Mouse (Mus musculus) spleen, adult 2 months (tissue): ENCODE data around the gene Cdc42ep5. TPM values are rescaled to one million over a fixed set of nuclear protein-coding genes. Genes with fewer than 3 reads are reported as not detected.
A peak's percentile ranks its signal among the peaks of the same experiment; 100 is the strongest.

Source experiments
- DNase-seq, 2 experiments: peaks; one replicate each; pipeline versions ENCODE4 v3.0.0 to v3.0.0-alpha.2; 2012 to 2021; ENCODE audit warnings: low spot score in 2 of 2, low read depth in 1 of 2
- H3K27ac ChIP-seq: fragments of 200-500 bp; 2 replicates; pipeline ENCODE4 v1.5.1; 2012; ENCODE audit warnings: low read length, inconsistent platforms; ENCODE audit not compliant: insufficient read depth
- H3K27me3 ChIP-seq: fragments of 200-500 bp; 2 replicates; pipeline ENCODE4 v1.6.1; 2012; ENCODE audit warnings: mild to moderate bottlenecking, moderate library complexity, low read length, inconsistent platforms; ENCODE audit not compliant: control insufficient read depth, insufficient read depth
- H3K36me3 ChIP-seq: fragments of 200-500 bp; 2 replicates; pipeline ENCODE4 v1.6.1; 2012; ENCODE audit warnings: mild to moderate bottlenecking, low read length, inconsistent platforms; ENCODE audit not compliant: control insufficient read depth, insufficient read depth
- H3K4me1 ChIP-seq: fragments of 200-500 bp; 2 replicates; pipeline ENCODE4 v1.6.1; 2011; ENCODE audit warnings: inconsistent platforms; ENCODE audit not compliant: control insufficient read depth, insufficient read depth, insufficient read length
- H3K4me3 ChIP-seq: fragments of 200-500 bp; 2 replicates; pipeline ENCODE4 v1.5.1; 2011; ENCODE audit warnings: mild to moderate bottlenecking, inconsistent platforms; ENCODE audit not compliant: insufficient read depth, insufficient read length; ENCODE audit errors: extremely low read depth
- CTCF ChIP-seq: fragments of 200-500 bp; IDR thresholded peaks from 2 replicates; pipeline ENCODE4 v1.5.1; 2011; ENCODE audit warnings: mild to moderate bottlenecking, inconsistent platforms; ENCODE audit not compliant: insufficient read depth, insufficient read length, insufficient replicate concordance; ENCODE audit errors: extremely low read depth
- POLR2A ChIP-seq: fragments of 200-500 bp; IDR thresholded peaks from 2 replicates; pipeline ENCODE4 v1.6.1; 2011; ENCODE audit warnings: low read depth, low read length, inconsistent platforms
- WGBS: fragments of 180-500 bp; shearing (Covaris S2); methylation state at CpG from one replicate; pipeline ENCODE4 v1.1.7; 2018; 5-methylcytosine and 5-hydroxymethylcytosine counted together
- polyA plus RNA-seq: library from polyadenylated mRNA; depleted of rRNA; stranded (reverse); fragments of >200 nt; gene quantifications from 2 replicates; pipeline ENCODE4 v1.2.3, GENCODE M21; 2012; rRNA removed

Gene Cdc42ep5
- polyA plus RNA-seq, 1 experiment, result 13.2 TPM

- no peak for DNase-seq
- TF ChIP-seq POLR2A, result no peak
- TF ChIP-seq CTCF, result no peak
- WGBS, result 41% methylated on average over 19 of the region's 19 CpGs
- Histone ChIP-seq H3K4me3 (no peak overlapping the region), H3K4me1 (no peaks in the 10 kb centered on the region; the same call in none of the 2 replicates), H3K27me3 (peaks cover 10% of the 10 kb centered on the region), H3K27ac (no peak overlapping the region), H3K36me3 (no peaks in the 10 kb centered on the region)
Observed at GRCm38 (mm10) chr7:4119976-4120921, 44.4 kb downstream of the Cdc42ep5 start.

GRCm38 (mm10) chr7:4119344-4119902 is 45.2 kb downstream of the Cdc42ep5 start, which contains the start of gene Ttyh1:
Ttyh1 (plus strand) TSS chr7:4119408.
- no peak within 1 kb of the TSS for H3K4me3 ChIP-seq

GRCm38 (mm10) chr7:4117050-4117814 is 47.4 kb downstream of the Cdc42ep5 start:
- WGBS, result 65% methylated on average over 8 of the region's 8 CpGs
- no peak for DNase-seq
- Histone ChIP-seq H3K27me3 (peaks cover 10% of the 10 kb centered on the region), H3K27ac (no peak overlapping the region), H3K4me1 (no peaks in the 10 kb centered on the region; the same call in 1 of the 2 replicates), H3K36me3 (no peaks in the 10 kb centered on the region), H3K4me3 (no peak overlapping the region)
- TF ChIP-seq POLR2A (no peak), CTCF (no peak)

More at GRCm38 (mm10) chr7:4119344-4119902, 45.2 kb downstream of the Cdc42ep5 start, which contains the start of gene Ttyh1:
- no peak for DNase-seq
- Histone ChIP-seq H3K27ac (no peak within 1 kb of the TSS), H3K36me3 (no peaks in the 10 kb centered on the region), H3K4me1 (no peaks in the 10 kb centered on the region; the same call in 1 of the 2 replicates), H3K27me3 (peaks cover 10% of the 10 kb centered on the region)
- 5% methylated on average over 24 of the region's 37 CpGs for WGBS
- TF ChIP-seq CTCF (peak; percentile 75), POLR2A (no peak)

DNA sequence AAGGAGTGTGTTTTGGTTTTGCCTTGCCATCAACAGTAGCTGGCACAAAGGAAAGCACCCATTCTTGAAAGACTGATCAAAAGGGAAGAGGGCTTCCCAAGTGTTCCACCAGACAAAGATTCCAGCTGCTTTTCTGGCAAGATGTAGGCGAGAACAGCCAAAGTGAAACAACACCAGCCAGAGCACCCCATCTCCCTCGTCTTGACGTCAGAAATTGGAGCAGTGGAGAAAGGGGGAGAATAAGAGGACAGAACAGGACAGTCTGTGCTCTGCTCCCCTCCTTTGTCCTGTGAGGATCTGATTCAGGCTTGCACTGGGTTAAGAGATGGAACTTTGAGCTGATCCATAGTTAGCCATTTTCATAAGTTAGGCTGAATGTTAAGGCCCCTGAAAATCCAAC is 52.9 kb downstream of the Cdc42ep5 start:
- Histone ChIP-seq H3K4me1 (no peaks in the 10 kb centered on the region), H3K36me3 (no peaks in the 10 kb centered on the region), H3K27me3 (no peaks in the 10 kb centered on the region), H3K27ac (no peak overlapping the region), H3K4me3 (no peak overlapping the region)
- no peak for TF ChIP-seq POLR2A
- TF ChIP-seq CTCF, result no peak
- DNase-seq, result no peak
- 72% methylated on average over 3 of the region's 3 CpGs for WGBS

DNA sequence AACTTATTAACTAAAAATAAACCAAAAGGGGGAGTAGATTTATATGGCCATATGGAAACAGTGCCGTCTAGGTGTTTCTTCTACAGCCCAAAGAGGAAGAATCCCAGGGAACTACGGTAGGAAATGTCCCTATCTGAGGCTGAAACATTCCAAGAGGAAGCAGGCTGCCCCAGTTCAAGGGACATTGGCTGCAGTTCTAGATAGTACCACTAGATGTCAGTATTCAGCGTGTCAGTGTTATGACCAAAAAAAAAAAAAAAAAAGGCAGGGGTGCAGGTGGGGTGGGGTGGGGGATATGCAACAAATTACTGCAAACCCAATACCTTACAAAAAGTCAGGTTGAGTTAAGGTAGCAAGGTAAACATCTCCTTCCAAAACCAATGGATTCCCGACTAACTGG is 61.2 kb downstream of the Cdc42ep5 start:
- TF ChIP-seq POLR2A (no peak), CTCF (peak; percentile 35; the same call in 1 of the 2 replicates)
- no peak overlapping the region for H3K27ac ChIP-seq
- no peak for DNase-seq
- H3K36me3 ChIP-seq, result no peaks in the 10 kb centered on the region
- H3K27me3 ChIP-seq, result no peaks in the 10 kb centered on the region
- no peak overlapping the region for H3K4me3 ChIP-seq
- no peaks in the 10 kb centered on the region for H3K4me1 ChIP-seq
- WGBS, result 17% methylated on average over 4 of the region's 4 CpGs

Other genes with a start within 250 kb of the Cdc42ep5 start
- gene Lilra6, start 249.4 kb downstream of the Cdc42ep5 start, polyA plus RNA-seq, result 7.3 and 9.0 TPM in 2 replicates
- 26.3 and 34.1 TPM in 2 replicates for gene Lair1, start 101.7 kb downstream of the Cdc42ep5 start, polyA plus RNA-seq
- gene Ttyh1, start 45.5 kb downstream of the Cdc42ep5 start, polyA plus RNA-seq, result 5.2 TPM in 2 replicates
- gene Leng8, start 27.8 kb downstream of the Cdc42ep5 start, polyA plus RNA-seq, result 420 and 586 TPM in 2 replicates
- gene Leng9, start 14.5 kb downstream of the Cdc42ep5 start, polyA plus RNA-seq, result 9.9 and 13.7 TPM in 2 replicates
- 0.52 and 1.5 TPM in 2 replicates for gene Lilra5, start 72.9 kb upstream of the Cdc42ep5 start, polyA plus RNA-seq
- 5.0 and 5.7 TPM in 2 replicates for gene Ncr1, start 172.9 kb upstream of the Cdc42ep5 start, polyA plus RNA-seq
- gene Gp6, start 232.9 kb upstream of the Cdc42ep5 start, polyA plus RNA-seq, result 2.9 and 3.2 TPM in 2 replicates